Mouse (Mus musculus): Measurements from ENCODE around the gene Rftn2. TPM values are rescaled to one million over a fixed set of nuclear protein-coding genes. Genes with fewer than 3 reads are reported as not detected.

Gene Rftn2
- 1 to 10 TPM; 2.9 to 3.7 TPM for total RNA-seq (2021)
- long read RNA-seq, experiment 1, partial matches to known transcripts = 0 of 2 reads
- long read RNA-seq, experiment 1, other reads (novel, unspliced or antisense) = 1 of 2 reads
- long read RNA-seq, experiment 2, partial matches to known transcripts = 0 of 1 reads
- long read RNA-seq, experiment 2, other reads (novel, unspliced or antisense) = 1 of 1 reads

GRCm38 (mm10) chr1:55226011-55226857 lies at the start of gene Rftn2:
Gene Rftn2 (minus strand): TSS chr1:55226782.
- peak in 1 of 2 experiments; percentile 33 for DNase-seq
- intact Hi-C loops (cut with DNase I) = no loop called here

- intact Hi-C loops (cut with DNase I) = no loop called here
- DNase-seq = no peak
Measured at GRCm38 (mm10) chr1:55265447-55265846, 38.9 kb upstream of the Rftn2 start.

GRCm38 (mm10) chr1:55264385-55264784 lies 37.8 kb upstream of the Rftn2 start:
- no peak for DNase-seq
- intact Hi-C loops (cut with DNase I) = no loop called here

GRCm38 (mm10) chr1:55246374-55246773 lies 19.8 kb upstream of the Rftn2 start:
- no peak for DNase-seq
- intact Hi-C loops (cut with DNase I) = loop anchor here (10.0 kb wide), 1 partner anchor 488 kb away; no protein-coding TSS in a partner anchor

- DNase-seq = no peak
- intact Hi-C loops (cut with DNase I) = loop anchor here (2.0 kb wide), 1 partner anchor 144 kb away; no protein-coding TSS in a partner anchor
Measured at GRCm38 (mm10) chr1:55239237-55239636, 12.7 kb upstream of the Rftn2 start.

GRCm38 (mm10) chr1:55238496-55238895 lies 11.9 kb upstream of the Rftn2 start:
- intact Hi-C loops (cut with DNase I) = loop anchor here (2.0 kb wide), 1 partner anchor 144 kb away; no protein-coding TSS in a partner anchor
- no peak for DNase-seq

GRCm38 (mm10) chr1:55237643-55238161 lies 11.1 kb upstream of the Rftn2 start:
- no peak for DNase-seq
- intact Hi-C loops (cut with DNase I) = loop anchor here (2.0 kb wide), 2 partner anchors 145 to 151 kb away; no protein-coding TSS in a partner anchor

GRCm38 (mm10) chr1:55236890-55237642 lies 10.5 kb upstream of the Rftn2 start, which contains the start of gene Mars2:
Gene Mars2 (plus strand): TSS chr1:55237177.
- intact Hi-C loops (cut with DNase I) = loop anchor here (2.0 kb wide), 1 partner anchor 150 kb away; no protein-coding TSS in a partner anchor
- DNase-seq = peak; percentile 88 to 93

- no peak for DNase-seq
- intact Hi-C loops (cut with DNase I) = loop anchor here (2.0 kb wide), 1 partner anchor 150 kb away; no protein-coding TSS in a partner anchor
Measured at GRCm38 (mm10) chr1:55236487-55236886, 9.9 kb upstream of the Rftn2 start.

- intact Hi-C loops (cut with DNase I) = no loop called here
Measured at GRCm38 (mm10) chr1:55234910-55235520, 8.4 kb upstream of the Rftn2 start.

GRCm38 (mm10) chr1:55228256-55228884 lies 1.8 kb upstream of the Rftn2 start:
- no peak for DNase-seq
- intact Hi-C loops (cut with DNase I) = no loop called here

More at GRCm38 (mm10) chr1:55234910-55235520, 8.4 kb upstream of the Rftn2 start:
- no peak for DNase-seq

GRCm38 (mm10) chr1:55227376-55227775 lies 794 bp upstream of the Rftn2 start:
- no peak for DNase-seq
- intact Hi-C loops (cut with DNase I) = no loop called here

GRCm38 (mm10) chr1:55225398-55225797 lies 1.2 kb downstream of the Rftn2 start:
- no peak for DNase-seq
- intact Hi-C loops (cut with DNase I) = no loop called here

GRCm38 (mm10) chr1:55224111-55224510 lies 2.5 kb downstream of the Rftn2 start:
- intact Hi-C loops (cut with DNase I) = no loop called here
- no peak for DNase-seq

GRCm38 (mm10) chr1:55223026-55223425 lies 3.6 kb downstream of the Rftn2 start:
- no peak for DNase-seq
- intact Hi-C loops (cut with DNase I) = no loop called here

- DNase-seq = no peak
- intact Hi-C loops (cut with DNase I) = no loop called here
Measured at GRCm38 (mm10) chr1:55221352-55221751, 5.2 kb downstream of the Rftn2 start.

- intact Hi-C loops (cut with DNase I) = no loop called here
- DNase-seq = no peak
Measured at GRCm38 (mm10) chr1:55217191-55217590, 9.4 kb downstream of the Rftn2 start.

- no peak for DNase-seq
Measured at GRCm38 (mm10) chr1:55215185-55215813, 11.3 kb downstream of the Rftn2 start.

GRCm38 (mm10) chr1:55213936-55214335 lies 12.6 kb downstream of the Rftn2 start:
- intact Hi-C loops (cut with DNase I) = no loop called here
- DNase-seq = no peak

More at GRCm38 (mm10) chr1:55215185-55215813, 11.3 kb downstream of the Rftn2 start:
- intact Hi-C loops (cut with DNase I) = no loop called here
